Mouse (Mus musculus): ENCODE results near the gene Unc13d.
A peak's percentile ranks its signal among the peaks of the same experiment; 100 is the strongest.

DNA sequence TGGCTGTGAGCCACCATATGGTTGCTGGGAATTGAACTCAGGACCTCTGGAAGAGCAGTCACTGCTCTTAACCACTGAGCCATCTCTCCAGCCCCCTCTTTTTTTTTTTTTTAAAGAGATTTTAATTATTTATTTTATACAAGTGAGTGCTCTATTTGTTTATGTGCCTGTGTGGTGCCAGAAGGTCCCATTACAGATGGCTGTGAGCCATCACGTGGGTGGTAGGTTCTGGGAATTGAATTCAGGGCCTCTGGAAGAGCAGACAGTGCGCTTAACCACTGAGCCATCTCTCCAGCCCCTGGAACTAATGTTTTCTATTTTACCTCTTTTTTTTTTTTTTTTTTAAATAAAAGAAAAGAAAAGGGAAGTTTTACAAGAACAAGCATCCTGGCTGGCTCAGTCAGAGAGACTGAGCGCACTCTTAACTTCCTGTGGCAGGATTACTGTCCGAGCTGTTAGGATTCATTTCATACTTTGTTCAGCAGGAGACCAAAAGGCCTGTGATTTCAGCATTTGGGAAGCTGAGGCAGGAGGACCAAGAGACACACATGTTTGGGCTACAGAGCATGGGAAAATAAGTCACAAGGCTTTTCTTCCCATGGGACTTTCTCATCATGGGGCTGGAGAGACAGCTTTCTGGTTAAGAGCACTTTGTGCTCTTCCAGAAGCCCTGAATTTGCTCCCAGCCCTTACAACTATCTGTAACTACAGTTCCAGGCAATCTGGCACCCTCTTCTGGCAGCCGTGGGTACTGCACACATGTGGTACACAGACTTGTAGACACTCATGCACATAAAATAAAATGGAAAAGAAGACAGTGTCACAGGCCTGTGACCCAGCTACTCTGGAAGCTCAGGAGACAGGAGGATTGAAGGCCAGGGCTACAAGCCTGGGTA lies 18.7 kb upstream of the Unc13d start:
- TF ChIP-seq CTCF (IDR thresholded peaks at IDR 0.05; ENCODE audit: low read depth) = peak; percentile 67
- TF ChIP-seq EP300 (optimal IDR thresholded peaks at IDR 0.05) = no peak

Data from stomach, postnatal 0 days (tissue).